Mouse (Mus musculus) spleen, adult 2 months (tissue): ENCODE measurements around the gene Sult2b1. TPM values are rescaled to one million over a fixed set of nuclear protein-coding genes. Genes with fewer than 3 reads are reported as not detected.

Experiments used
- DNase-seq, 2 experiments: peaks; one replicate each; pipeline versions ENCODE4 v3.0.0 to v3.0.0-alpha.2; 2012 to 2021; ENCODE audit warnings: low spot score in 2 of 2, low read depth in 1 of 2
- H3K27ac ChIP-seq: fragments of 200-500 bp; 2 replicates; pipeline ENCODE4 v1.5.1; 2012; ENCODE audit warnings: low read length, inconsistent platforms; ENCODE audit not compliant: insufficient read depth
- H3K27me3 ChIP-seq: fragments of 200-500 bp; 2 replicates; pipeline ENCODE4 v1.6.1; 2012; ENCODE audit warnings: mild to moderate bottlenecking, moderate library complexity, low read length, inconsistent platforms; ENCODE audit not compliant: control insufficient read depth, insufficient read depth
- H3K36me3 ChIP-seq: fragments of 200-500 bp; 2 replicates; pipeline ENCODE4 v1.6.1; 2012; ENCODE audit warnings: mild to moderate bottlenecking, low read length, inconsistent platforms; ENCODE audit not compliant: control insufficient read depth, insufficient read depth
- H3K4me1 ChIP-seq: fragments of 200-500 bp; 2 replicates; pipeline ENCODE4 v1.6.1; 2011; ENCODE audit warnings: inconsistent platforms; ENCODE audit not compliant: control insufficient read depth, insufficient read depth, insufficient read length
- H3K4me3 ChIP-seq: fragments of 200-500 bp; 2 replicates; pipeline ENCODE4 v1.5.1; 2011; ENCODE audit warnings: mild to moderate bottlenecking, inconsistent platforms; ENCODE audit not compliant: insufficient read depth, insufficient read length; ENCODE audit errors: extremely low read depth
- CTCF ChIP-seq: fragments of 200-500 bp; IDR thresholded peaks from 2 replicates; pipeline ENCODE4 v1.5.1; 2011; ENCODE audit warnings: mild to moderate bottlenecking, inconsistent platforms; ENCODE audit not compliant: insufficient read depth, insufficient read length, insufficient replicate concordance; ENCODE audit errors: extremely low read depth
- POLR2A ChIP-seq: fragments of 200-500 bp; IDR thresholded peaks from 2 replicates; pipeline ENCODE4 v1.6.1; 2011; ENCODE audit warnings: low read depth, low read length, inconsistent platforms
- WGBS: fragments of 180-500 bp; shearing (Covaris S2); methylation state at CpG from one replicate; pipeline ENCODE4 v1.1.7; 2018; 5-methylcytosine and 5-hydroxymethylcytosine counted together
- polyA plus RNA-seq: library from polyadenylated mRNA; depleted of rRNA; stranded (reverse); fragments of >200 nt; gene quantifications from 2 replicates; pipeline ENCODE4 v1.2.3, GENCODE M21; 2012

Gene Sult2b1
- polyA plus RNA-seq, 1 experiment, result 0.76 TPM

GRCm38 (mm10) chr7:45709036-45709435, 75.4 kb downstream of the Sult2b1 start:
- H3K4me1 ChIP-seq, result peaks cover 18% of the 10 kb centered on the region
- no peak for TF ChIP-seq POLR2A
- TF ChIP-seq CTCF, result no peak
- WGBS, result 85% methylated on average over 6 of the region's 6 CpGs
- no peak overlapping the region for H3K4me3 ChIP-seq
- DNase-seq, result no peak
- H3K27ac ChIP-seq, result no peak overlapping the region
- H3K36me3 ChIP-seq, result peaks cover 29% of the 10 kb centered on the region
- H3K27me3 ChIP-seq, result no peaks in the 10 kb centered on the region

- H3K27ac ChIP-seq, result peak overlapping the region; percentile 82
- H3K36me3 ChIP-seq, result peaks cover 27% of the 10 kb centered on the region
- 25% methylated on average over 13 of the region's 13 CpGs for WGBS
- no peaks in the 10 kb centered on the region for H3K27me3 ChIP-seq
- no peak for TF ChIP-seq CTCF
- no peak for TF ChIP-seq POLR2A
- H3K4me3 ChIP-seq, result peak overlapping the region; percentile 32
- peaks cover 23% of the 10 kb centered on the region for H3K4me1 ChIP-seq
- DNase-seq, result no peak
Observed at GRCm38 (mm10) chr7:45708221-45708761, 76.2 kb downstream of the Sult2b1 start.

- Histone ChIP-seq H3K27me3 (no peaks in the 10 kb centered on the region), H3K27ac (peak overlapping the region; percentile 84), H3K4me3 (peak overlapping the region; percentile 56), H3K4me1 (peaks cover 23% of the 10 kb centered on the region), H3K36me3 (peaks cover 19% of the 10 kb centered on the region)
- TF ChIP-seq POLR2A (peak; percentile 20; the same call in 1 of the 2 replicates), CTCF (no peak)
- DNase-seq, result peak; percentile 90 to 93
- WGBS, result 0% methylated on average over 27 of the region's 27 CpGs
Observed at GRCm38 (mm10) chr7:45707375-45707967, 77.0 kb downstream of the Sult2b1 start.

GRCm38 (mm10) chr7:45706721-45707241, 77.7 kb downstream of the Sult2b1 start:
- Histone ChIP-seq H3K4me1 (peaks cover 23% of the 10 kb centered on the region), H3K4me3 (peak overlapping the region; percentile 71), H3K27ac (peak overlapping the region; percentile 84), H3K27me3 (no peaks in the 10 kb centered on the region), H3K36me3 (peaks cover 13% of the 10 kb centered on the region)
- TF ChIP-seq CTCF, result no peak
- peak; percentile 44 for TF ChIP-seq POLR2A
- under 1% methylated on average over 31 of the region's 45 CpGs for WGBS
- DNase-seq, result peak; percentile 63 to 89

- DNase-seq, result no peak
- under 1% methylated on average over 7 of the region's 7 CpGs for WGBS
- Histone ChIP-seq H3K36me3 (peaks cover 6% of the 10 kb centered on the region), H3K4me1 (peaks cover 23% of the 10 kb centered on the region), H3K27ac (peak overlapping the region; percentile 84), H3K27me3 (no peaks in the 10 kb centered on the region), H3K4me3 (peak overlapping the region; percentile 71)
- TF ChIP-seq POLR2A (no peak), CTCF (no peak)
Observed at GRCm38 (mm10) chr7:45705873-45706281, 78.6 kb downstream of the Sult2b1 start.

GRCm38 (mm10) chr7:45705443-45705864, 79.0 kb downstream of the Sult2b1 start:
- Histone ChIP-seq H3K36me3 (peaks cover 3% of the 10 kb centered on the region), H3K4me3 (peak overlapping the region; percentile 71), H3K27me3 (0 out of 2 replicates have a peak, but pooled peaks cover under 1% of the 10 kb centered on the region), H3K27ac (peak overlapping the region; percentile 84), H3K4me1 (peaks cover 25% of the 10 kb centered on the region)
- no peak for DNase-seq
- WGBS, result under 1% methylated on average over 21 of the region's 21 CpGs
- no peak for TF ChIP-seq CTCF
- no peak for TF ChIP-seq POLR2A

- Histone ChIP-seq H3K4me1 (peaks cover 31% of the 10 kb centered on the region), H3K4me3 (peak within 1 kb of the TSS; percentile 71), H3K36me3 (peaks cover under 1% of the 10 kb centered on the region; the same call in 1 of the 2 replicates), H3K27ac (peak within 1 kb of the TSS; percentile 84), H3K27me3 (peaks cover 6% of the 10 kb centered on the region)
- DNase-seq, result peak; percentile 99
- WGBS, result under 1% methylated on average over 36 of the region's 36 CpGs
- peak; percentile 29; the same call in 1 of the 2 replicates for TF ChIP-seq POLR2A
- TF ChIP-seq CTCF, result no peak
Observed at GRCm38 (mm10) chr7:45704730-45705442, 79.6 kb downstream of the Sult2b1 start, which contains the start of gene Dbp. Gene Dbp, plus strand, starts transcription at chr7:45705088.
